Mouse (Mus musculus): ENCODE measurements around the gene Ptgds. TPM values are rescaled to one million over a fixed set of nuclear protein-coding genes. Genes with fewer than 3 reads are reported as not detected.

Gene Ptgds
- polyA plus RNA-seq, 1 experiment from 2014 or later, result 0.66 TPM

- no peak overlapping the region for H3K4me3 ChIP-seq (ENCODE audit: low read depth, low read length)
- no peak overlapping the region for H3K4me2 ChIP-seq
- H3K27me3 ChIP-seq (ENCODE audit: control insufficient read depth, insufficient read depth, low read length), result 0 out of 2 replicates have a peak, but pooled peaks cover 5% of the 10 kb centered on the region
- H3K4me1 ChIP-seq (ENCODE audit: control insufficient read depth, insufficient read depth, low read length), result peaks cover 5% of the 10 kb centered on the region
- no peak overlapping the region for H3K9ac ChIP-seq (ENCODE audit: low read depth, low read length)
- H3K36me3 ChIP-seq (ENCODE audit: control insufficient read depth, insufficient read depth, low read length), result no peaks in the 10 kb centered on the region
- ATAC-seq (replicated peaks; ENCODE audit: insufficient number of reproducible peaks, low FRiP score, low TSS enrichment), result no peak
- no peak overlapping the region for H3K27ac ChIP-seq (ENCODE audit: low read depth, low read length)
- no peaks in the 10 kb centered on the region for H3K9me3 ChIP-seq (replicated peaks; ENCODE audit: control insufficient read depth, low read length)
- WGBS (ENCODE audit: insufficient replicate concordance), result 65% methylated on average over 2 of the region's 2 CpGs
Observed at GRCm38 (mm10) chr2:25472550-25472949, 2.7 kb upstream of the Ptgds start.

- H3K9ac ChIP-seq (ENCODE audit: low read depth, low read length), result no peak overlapping the region
Observed at GRCm38 (mm10) chr2:25468962-25469915, 607 bp downstream of the Ptgds start.

GRCm38 (mm10) chr2:25467606-25468303 lies 2.1 kb downstream of the Ptgds start:
- Histone ChIP-seq H3K27ac (ENCODE audit: low read depth, low read length) (no peak overlapping the region), H3K27me3 (ENCODE audit: control insufficient read depth, insufficient read depth, low read length) (no peaks in the 10 kb centered on the region), H3K4me2 (no peak overlapping the region), H3K36me3 (ENCODE audit: control insufficient read depth, insufficient read depth, low read length) (no peaks in the 10 kb centered on the region), H3K4me1 (ENCODE audit: control insufficient read depth, insufficient read depth, low read length) (peaks cover 6% of the 10 kb centered on the region), H3K4me3 (ENCODE audit: low read depth, low read length) (no peak overlapping the region), H3K9ac (ENCODE audit: low read depth, low read length) (0 out of 2 replicates have a peak overlapping the region, but pooled peaks have one; percentile 22), H3K9me3 (replicated peaks; ENCODE audit: control insufficient read depth, low read length) (no peaks in the 10 kb centered on the region)
- ATAC-seq (replicated peaks; ENCODE audit: insufficient number of reproducible peaks, low FRiP score, low TSS enrichment), result no peak
- WGBS (ENCODE audit: insufficient replicate concordance), result 66% methylated on average over 14 of the region's 14 CpGs

More at GRCm38 (mm10) chr2:25468962-25469915, 607 bp downstream of the Ptgds start:
- Histone ChIP-seq H3K9me3 (replicated peaks; ENCODE audit: control insufficient read depth, low read length) (no peaks in the 10 kb centered on the region), H3K4me1 (ENCODE audit: control insufficient read depth, insufficient read depth, low read length) (peaks cover 6% of the 10 kb centered on the region), H3K36me3 (ENCODE audit: control insufficient read depth, insufficient read depth, low read length) (no peaks in the 10 kb centered on the region), H3K27ac (ENCODE audit: low read depth, low read length) (no peak overlapping the region), H3K4me2 (no peak overlapping the region), H3K27me3 (ENCODE audit: control insufficient read depth, insufficient read depth, low read length) (no peaks in the 10 kb centered on the region), H3K4me3 (ENCODE audit: low read depth, low read length) (no peak overlapping the region)
- WGBS (ENCODE audit: insufficient replicate concordance), result 68% methylated on average over 10 of the region's 10 CpGs
- 0 out of 2 replicates have a peak, but pooled peaks have one; percentile 36 for ATAC-seq (replicated peaks; ENCODE audit: insufficient number of reproducible peaks, low FRiP score, low TSS enrichment)

GRCm38 (mm10) chr2:25465816-25466635 lies 3.8 kb downstream of the Ptgds start:
- H3K4me3 ChIP-seq (ENCODE audit: low read depth, low read length), result no peak overlapping the region
- H3K27ac ChIP-seq (ENCODE audit: low read depth, low read length), result no peak overlapping the region
- H3K4me1 ChIP-seq (ENCODE audit: control insufficient read depth, insufficient read depth, low read length), result peaks cover 11% of the 10 kb centered on the region
- H3K36me3 ChIP-seq (ENCODE audit: control insufficient read depth, insufficient read depth, low read length), result no peaks in the 10 kb centered on the region
- ATAC-seq (replicated peaks; ENCODE audit: insufficient number of reproducible peaks, low FRiP score, low TSS enrichment), result no peak
- H3K4me2 ChIP-seq, result no peak overlapping the region
- no peaks in the 10 kb centered on the region for H3K27me3 ChIP-seq (ENCODE audit: control insufficient read depth, insufficient read depth, low read length)
- WGBS (ENCODE audit: insufficient replicate concordance), result 41% methylated on average over 10 of the region's 10 CpGs
- no peak overlapping the region for H3K9ac ChIP-seq (ENCODE audit: low read depth, low read length)
- H3K9me3 ChIP-seq (replicated peaks; ENCODE audit: control insufficient read depth, low read length), result no peaks in the 10 kb centered on the region

GRCm38 (mm10) chr2:25465256-25465655 lies 4.6 kb downstream of the Ptgds start:
- H3K4me2 ChIP-seq, result no peak overlapping the region
- no peaks in the 10 kb centered on the region for H3K36me3 ChIP-seq (ENCODE audit: control insufficient read depth, insufficient read depth, low read length)
- no peaks in the 10 kb centered on the region for H3K27me3 ChIP-seq (ENCODE audit: control insufficient read depth, insufficient read depth, low read length)
- H3K9ac ChIP-seq (ENCODE audit: low read depth, low read length), result no peak overlapping the region
- no peak for ATAC-seq (replicated peaks; ENCODE audit: insufficient number of reproducible peaks, low FRiP score, low TSS enrichment)
- WGBS (ENCODE audit: insufficient replicate concordance), result 73% methylated on average over 2 of the region's 2 CpGs
- H3K9me3 ChIP-seq (replicated peaks; ENCODE audit: control insufficient read depth, low read length), result no peaks in the 10 kb centered on the region
- H3K4me1 ChIP-seq (ENCODE audit: control insufficient read depth, insufficient read depth, low read length), result peaks cover 12% of the 10 kb centered on the region
- H3K4me3 ChIP-seq (ENCODE audit: low read depth, low read length), result no peak overlapping the region
- H3K27ac ChIP-seq (ENCODE audit: low read depth, low read length), result no peak overlapping the region

GRCm38 (mm10) chr2:25463630-25464029 lies 6.2 kb downstream of the Ptgds start:
- 75% methylated on average over 3 of the region's 3 CpGs for WGBS (ENCODE audit: insufficient replicate concordance)
- H3K4me3 ChIP-seq (ENCODE audit: low read depth, low read length), result no peak overlapping the region
- H3K36me3 ChIP-seq (ENCODE audit: control insufficient read depth, insufficient read depth, low read length), result no peaks in the 10 kb centered on the region
- H3K4me2 ChIP-seq, result no peak overlapping the region
- peaks cover 16% of the 10 kb centered on the region for H3K4me1 ChIP-seq (ENCODE audit: control insufficient read depth, insufficient read depth, low read length)
- H3K27me3 ChIP-seq (ENCODE audit: control insufficient read depth, insufficient read depth, low read length), result no peaks in the 10 kb centered on the region
- ATAC-seq (replicated peaks; ENCODE audit: insufficient number of reproducible peaks, low FRiP score, low TSS enrichment), result no peak
- H3K27ac ChIP-seq (ENCODE audit: low read depth, low read length), result no peak overlapping the region
- no peak overlapping the region for H3K9ac ChIP-seq (ENCODE audit: low read depth, low read length)
- no peaks in the 10 kb centered on the region for H3K9me3 ChIP-seq (replicated peaks; ENCODE audit: control insufficient read depth, low read length)

- H3K9ac ChIP-seq (ENCODE audit: low read depth, low read length), result peak overlapping the region; percentile 83; the same call in 1 of the 2 replicates
- no peak for ATAC-seq (replicated peaks; ENCODE audit: insufficient number of reproducible peaks, low FRiP score, low TSS enrichment)
- H3K9me3 ChIP-seq (replicated peaks; ENCODE audit: control insufficient read depth, low read length), result no peaks in the 10 kb centered on the region
- H3K27me3 ChIP-seq (ENCODE audit: control insufficient read depth, insufficient read depth, low read length), result no peaks in the 10 kb centered on the region
- 23% methylated on average over 3 of the region's 3 CpGs for WGBS (ENCODE audit: insufficient replicate concordance)
- H3K36me3 ChIP-seq (ENCODE audit: control insufficient read depth, insufficient read depth, low read length), result no peaks in the 10 kb centered on the region
- H3K27ac ChIP-seq (ENCODE audit: low read depth, low read length), result peak overlapping the region; percentile 88
- peak overlapping the region; percentile 93 for H3K4me2 ChIP-seq
- H3K4me3 ChIP-seq (ENCODE audit: low read depth, low read length), result peak overlapping the region; percentile 79
- H3K4me1 ChIP-seq (ENCODE audit: control insufficient read depth, insufficient read depth, low read length), result peaks cover 13% of the 10 kb centered on the region
Observed at GRCm38 (mm10) chr2:25461407-25461806, 8.4 kb downstream of the Ptgds start.

Measured in heart, embryonic 11.5 days (tissue).